Mouse (Mus musculus) forelimb bud, embryonic 11.5 days (tissue): Measurements from ENCODE around the gene Timm10b.

ENCODE experiments used
- DNase-seq: peaks from one replicate; pipeline ENCODE4 v3.0.0-alpha.2; 2012; ENCODE audit warnings: low read depth, low spot score

The Timm10b gene

GRCm38 (mm10) chr7:105640894-105641255 lies 1.0 kb downstream of the Timm10b start:
- no peak for DNase-seq

DNA sequence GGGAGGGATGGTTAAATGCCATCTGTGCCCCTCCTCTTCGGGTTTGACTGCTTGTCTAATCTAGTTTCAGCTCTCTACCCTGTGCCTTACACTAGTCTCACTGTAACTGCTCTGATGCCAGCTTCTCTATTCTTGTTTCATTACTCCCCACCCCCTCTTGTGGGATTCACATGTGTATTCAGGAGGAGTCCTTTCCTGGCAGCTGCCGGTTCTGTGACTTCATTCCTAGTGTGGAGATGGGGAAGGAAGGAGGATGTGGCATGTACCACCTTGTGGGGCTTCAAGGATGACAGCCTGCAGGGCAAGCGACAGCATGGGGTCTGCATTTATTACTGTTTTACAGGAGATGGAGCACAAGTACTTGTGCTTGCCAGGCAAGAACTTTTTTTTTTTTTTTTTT lies 2.1 kb downstream of the Timm10b start:
- DNase-seq = no peak

- DNase-seq = peak; percentile 81
These were observed 11.0 kb downstream of the Timm10b start, which contains the start of gene Dnhd1 for GRCm38 (mm10) chr7:105650639-105651435. Dnhd1 (plus strand) TSS chr7:105650827.

- peak; percentile 14 for DNase-seq
These were observed 45.8 kb downstream of the Timm10b start for GRCm38 (mm10) chr7:105685541-105686197.

DNA sequence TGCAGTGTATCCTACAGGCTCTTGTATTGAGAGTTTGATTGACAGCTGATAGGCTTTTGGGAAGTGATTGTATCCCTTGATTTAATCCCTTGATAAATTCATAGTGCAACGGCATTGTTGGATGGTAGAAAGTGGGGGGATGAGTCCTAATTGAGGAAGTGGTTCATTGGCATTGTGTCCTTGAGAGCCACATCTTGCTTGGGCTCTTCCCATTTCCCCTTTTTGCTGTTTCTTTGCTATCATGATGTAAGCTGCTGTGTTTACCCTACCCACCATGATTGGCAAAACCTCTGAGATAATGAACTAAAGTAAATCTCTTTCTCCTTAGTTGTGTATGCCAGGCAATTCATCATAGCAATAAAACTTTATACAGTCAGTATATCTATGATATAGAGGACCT lies 51.0 kb downstream of the Timm10b start:
- no peak for DNase-seq
